Mouse (Mus musculus): Measurements from ENCODE around the gene Tldc2. TPM values are rescaled to one million over a fixed set of nuclear protein-coding genes. Genes with fewer than 3 reads are reported as not detected.
A peak's percentile ranks its signal among the peaks of the same experiment; 100 is the strongest.

Gene Tldc2
- polyA plus RNA-seq, 1 experiment from 2014 or later, result not detected

- Histone ChIP-seq H3K36me3 (ENCODE audit: control insufficient read depth, insufficient read depth, low read length) (peaks cover 29% of the 10 kb centered on the region), H3K4me3 (ENCODE audit: low read length) (no peak overlapping the region), H3K4me2 (ENCODE audit: low read length) (0 out of 2 replicates have a peak overlapping the region, but pooled peaks have one; percentile 4), H3K9ac (ENCODE audit: low read depth, low read length) (peak overlapping the region; percentile 19; the same call in 1 of the 2 replicates), H3K27me3 (replicated peaks; ENCODE audit: control insufficient read depth, insufficient read depth, low read length) (no peaks in the 10 kb centered on the region), H3K4me1 (ENCODE audit: control insufficient read depth, insufficient read depth, low read depth, low read length) (peaks cover 42% of the 10 kb centered on the region), H3K27ac (ENCODE audit: low read depth, low read length) (peak overlapping the region; percentile 90), H3K9me3 (ENCODE audit: control insufficient read depth, low read length) (no peaks in the 10 kb centered on the region)
- WGBS, result 63% methylated on average over 13 of the region's 13 CpGs
- peak; percentile 41 for ATAC-seq
Observed at GRCm38 (mm10) chr2:157048395-157049181, 38.3 kb upstream of the Tldc2 start.

- Histone ChIP-seq H3K4me1 (ENCODE audit: control insufficient read depth, insufficient read depth, low read depth, low read length) (peaks cover 48% of the 10 kb centered on the region), H3K27ac (ENCODE audit: low read depth, low read length) (peak overlapping the region; percentile 90), H3K4me2 (ENCODE audit: low read length) (peak overlapping the region; percentile 40), H3K9me3 (ENCODE audit: control insufficient read depth, low read length) (no peaks in the 10 kb centered on the region), H3K27me3 (replicated peaks; ENCODE audit: control insufficient read depth, insufficient read depth, low read length) (no peaks in the 10 kb centered on the region), H3K36me3 (ENCODE audit: control insufficient read depth, insufficient read depth, low read length) (peaks cover 27% of the 10 kb centered on the region), H3K9ac (ENCODE audit: low read depth, low read length) (peak overlapping the region; percentile 19), H3K4me3 (ENCODE audit: low read length) (peak overlapping the region; percentile 1; the same call in 1 of the 2 replicates)
- 13% methylated on average over 8 of the region's 8 CpGs for WGBS
- ATAC-seq, result peak; percentile 89
Observed at GRCm38 (mm10) chr2:157049831-157050243, 37.0 kb upstream of the Tldc2 start.

GRCm38 (mm10) chr2:157052448-157052847, 34.4 kb upstream of the Tldc2 start:
- Histone ChIP-seq H3K27ac (ENCODE audit: low read depth, low read length) (0 out of 2 replicates have a peak overlapping the region, but pooled peaks have one; percentile 0), H3K36me3 (ENCODE audit: control insufficient read depth, insufficient read depth, low read length) (peaks cover 14% of the 10 kb centered on the region), H3K4me1 (ENCODE audit: control insufficient read depth, insufficient read depth, low read depth, low read length) (peaks cover 54% of the 10 kb centered on the region), H3K27me3 (replicated peaks; ENCODE audit: control insufficient read depth, insufficient read depth, low read length) (no peaks in the 10 kb centered on the region), H3K9ac (ENCODE audit: low read depth, low read length) (no peak overlapping the region), H3K4me2 (ENCODE audit: low read length) (no peak overlapping the region), H3K4me3 (ENCODE audit: low read length) (no peak overlapping the region), H3K9me3 (ENCODE audit: control insufficient read depth, low read length) (no peaks in the 10 kb centered on the region)
- ATAC-seq, result no peak
- WGBS, result 65% methylated on average over 8 of the region's 8 CpGs

GRCm38 (mm10) chr2:157053124-157053523, 33.7 kb upstream of the Tldc2 start:
- peaks cover 57% of the 10 kb centered on the region for H3K4me1 ChIP-seq (ENCODE audit: control insufficient read depth, insufficient read depth, low read depth, low read length)
- H3K36me3 ChIP-seq (ENCODE audit: control insufficient read depth, insufficient read depth, low read length), result peaks cover 14% of the 10 kb centered on the region
- H3K27ac ChIP-seq (ENCODE audit: low read depth, low read length), result no peak overlapping the region
- H3K4me3 ChIP-seq (ENCODE audit: low read length), result no peak overlapping the region
- 95% methylated on average over 5 of the region's 5 CpGs for WGBS
- H3K4me2 ChIP-seq (ENCODE audit: low read length), result no peak overlapping the region
- no peaks in the 10 kb centered on the region for H3K27me3 ChIP-seq (replicated peaks; ENCODE audit: control insufficient read depth, insufficient read depth, low read length)
- H3K9ac ChIP-seq (ENCODE audit: low read depth, low read length), result no peak overlapping the region
- H3K9me3 ChIP-seq (ENCODE audit: control insufficient read depth, low read length), result no peaks in the 10 kb centered on the region
- no peak for ATAC-seq

DNA sequence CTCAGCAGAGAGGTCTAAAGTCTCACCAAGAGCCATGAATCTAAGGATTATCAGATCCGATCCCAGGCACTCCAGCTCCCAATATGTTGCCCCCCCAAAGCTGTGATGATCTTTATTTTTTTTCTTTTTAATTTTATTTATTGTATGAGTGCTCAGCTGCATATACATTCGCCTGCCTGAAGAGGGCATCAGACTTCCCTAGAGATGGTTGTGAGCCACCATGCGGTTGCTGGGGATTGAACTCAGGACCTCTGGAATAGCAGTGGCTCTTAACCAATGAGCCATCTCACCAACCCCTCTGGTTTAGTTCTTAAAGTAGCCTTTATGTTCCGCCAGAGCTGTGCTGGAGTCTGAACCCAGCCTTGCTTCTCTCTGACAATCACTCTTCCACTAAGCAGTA, 33.1 kb upstream of the Tldc2 start:
- 71% methylated on average over 4 of the region's 4 CpGs for WGBS
- peaks cover 57% of the 10 kb centered on the region for H3K4me1 ChIP-seq (ENCODE audit: control insufficient read depth, insufficient read depth, low read depth, low read length)
- no peak overlapping the region for H3K4me3 ChIP-seq (ENCODE audit: low read length)
- H3K4me2 ChIP-seq (ENCODE audit: low read length), result no peak overlapping the region
- no peak for ATAC-seq
- H3K9ac ChIP-seq (ENCODE audit: low read depth, low read length), result no peak overlapping the region
- peaks cover 14% of the 10 kb centered on the region for H3K36me3 ChIP-seq (ENCODE audit: control insufficient read depth, insufficient read depth, low read length)
- no peaks in the 10 kb centered on the region for H3K27me3 ChIP-seq (replicated peaks; ENCODE audit: control insufficient read depth, insufficient read depth, low read length)
- H3K9me3 ChIP-seq (ENCODE audit: control insufficient read depth, low read length), result no peaks in the 10 kb centered on the region
- no peak overlapping the region for H3K27ac ChIP-seq (ENCODE audit: low read depth, low read length)

- Histone ChIP-seq H3K9ac (ENCODE audit: low read depth, low read length) (no peak overlapping the region), H3K36me3 (ENCODE audit: control insufficient read depth, insufficient read depth, low read length) (peaks cover 14% of the 10 kb centered on the region), H3K4me2 (ENCODE audit: low read length) (no peak overlapping the region), H3K4me1 (ENCODE audit: control insufficient read depth, insufficient read depth, low read depth, low read length) (peaks cover 57% of the 10 kb centered on the region), H3K27me3 (replicated peaks; ENCODE audit: control insufficient read depth, insufficient read depth, low read length) (no peaks in the 10 kb centered on the region), H3K9me3 (ENCODE audit: control insufficient read depth, low read length) (no peaks in the 10 kb centered on the region), H3K27ac (ENCODE audit: low read depth, low read length) (peak overlapping the region; percentile 70), H3K4me3 (ENCODE audit: low read length) (no peak overlapping the region)
- no peak for ATAC-seq
- WGBS, result 86% methylated on average over 8 of the region's 8 CpGs
Observed at GRCm38 (mm10) chr2:157054297-157054696, 32.6 kb upstream of the Tldc2 start.

DNA sequence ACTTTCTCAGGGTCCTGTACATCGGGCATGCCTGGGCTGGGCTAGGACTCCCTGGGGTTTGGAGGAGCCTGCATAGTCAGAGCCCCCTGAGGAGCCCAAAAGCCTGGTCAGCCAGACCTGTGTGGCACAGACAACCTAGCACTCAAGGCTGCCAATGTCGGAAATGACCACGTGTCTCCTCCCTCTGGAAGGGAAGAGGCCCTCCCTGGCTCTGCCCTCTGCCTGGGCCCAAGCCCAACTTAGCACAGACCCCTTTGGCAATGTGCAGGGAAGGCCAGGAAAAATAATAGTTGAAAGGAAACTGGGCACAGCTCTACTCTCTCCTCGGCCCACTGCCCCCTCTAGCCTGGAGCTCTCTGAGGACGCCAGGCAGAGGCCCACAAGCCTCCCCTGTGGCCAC, 32.0 kb upstream of the Tldc2 start:
- peak; percentile 77 for ATAC-seq
- no peak overlapping the region for H3K9ac ChIP-seq (ENCODE audit: low read depth, low read length)
- H3K9me3 ChIP-seq (ENCODE audit: control insufficient read depth, low read length), result no peaks in the 10 kb centered on the region
- peaks cover 54% of the 10 kb centered on the region for H3K4me1 ChIP-seq (ENCODE audit: control insufficient read depth, insufficient read depth, low read depth, low read length)
- H3K4me2 ChIP-seq (ENCODE audit: low read length), result no peak overlapping the region
- H3K4me3 ChIP-seq (ENCODE audit: low read length), result no peak overlapping the region
- peak overlapping the region; percentile 70 for H3K27ac ChIP-seq (ENCODE audit: low read depth, low read length)
- H3K27me3 ChIP-seq (replicated peaks; ENCODE audit: control insufficient read depth, insufficient read depth, low read length), result no peaks in the 10 kb centered on the region
- H3K36me3 ChIP-seq (ENCODE audit: control insufficient read depth, insufficient read depth, low read length), result peaks cover 17% of the 10 kb centered on the region
- 59% methylated on average over 5 of the region's 5 CpGs for WGBS

DNA sequence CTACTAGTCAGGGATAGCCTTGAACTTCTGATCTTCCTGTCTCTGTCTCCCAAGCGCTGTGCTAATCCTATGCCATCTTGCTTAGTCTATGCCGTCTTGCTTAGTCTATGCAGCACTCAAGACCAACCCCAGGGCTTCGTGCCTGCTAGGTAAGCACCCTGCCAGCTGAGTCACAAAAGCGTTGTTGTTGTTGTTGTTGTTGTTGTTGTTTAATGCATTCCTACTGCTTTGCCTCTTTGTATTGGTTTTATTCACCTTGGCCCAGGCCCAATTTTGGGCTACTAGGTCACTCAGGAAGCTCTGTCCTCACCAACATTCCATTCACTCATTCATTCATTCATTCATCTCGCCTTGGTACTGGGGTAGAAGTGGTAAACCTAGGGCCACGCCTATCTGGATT, 31.1 kb upstream of the Tldc2 start:
- H3K4me1 ChIP-seq (ENCODE audit: control insufficient read depth, insufficient read depth, low read depth, low read length), result peaks cover 45% of the 10 kb centered on the region
- H3K9me3 ChIP-seq (ENCODE audit: control insufficient read depth, low read length), result no peaks in the 10 kb centered on the region
- no peak for ATAC-seq
- peaks cover 19% of the 10 kb centered on the region for H3K36me3 ChIP-seq (ENCODE audit: control insufficient read depth, insufficient read depth, low read length)
- H3K4me3 ChIP-seq (ENCODE audit: low read length), result no peak overlapping the region
- no peaks in the 10 kb centered on the region for H3K27me3 ChIP-seq (replicated peaks; ENCODE audit: control insufficient read depth, insufficient read depth, low read length)
- 88% methylated on average over 6 of the region's 6 CpGs for WGBS
- no peak overlapping the region for H3K9ac ChIP-seq (ENCODE audit: low read depth, low read length)
- peak overlapping the region; percentile 0; the same call in 1 of the 2 replicates for H3K27ac ChIP-seq (ENCODE audit: low read depth, low read length)
- H3K4me2 ChIP-seq (ENCODE audit: low read length), result no peak overlapping the region

DNA sequence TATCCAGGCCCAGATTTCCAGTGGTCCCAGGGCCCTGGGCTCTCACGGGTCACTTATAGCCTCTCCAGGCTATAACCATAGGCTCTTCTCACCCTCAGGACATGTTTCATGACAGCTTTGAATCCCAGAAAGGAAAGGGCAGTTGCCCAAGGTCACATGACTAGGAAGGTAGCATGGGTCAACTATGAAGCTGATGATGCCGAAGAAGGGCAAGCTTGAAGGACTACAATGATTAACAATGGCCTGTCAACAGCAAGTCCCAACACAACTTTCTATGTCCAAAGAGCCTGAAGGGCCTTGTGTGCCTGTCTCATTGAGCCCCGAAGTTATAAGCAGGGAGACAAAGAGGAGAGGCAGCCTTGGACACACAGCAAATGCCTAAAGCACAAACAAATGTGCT, 29.7 kb upstream of the Tldc2 start:
- peaks cover 18% of the 10 kb centered on the region for H3K36me3 ChIP-seq (ENCODE audit: control insufficient read depth, insufficient read depth, low read length)
- WGBS, result 91% methylated on average over 3 of the region's 3 CpGs
- H3K4me2 ChIP-seq (ENCODE audit: low read length), result no peak overlapping the region
- no peaks in the 10 kb centered on the region for H3K9me3 ChIP-seq (ENCODE audit: control insufficient read depth, low read length)
- H3K4me3 ChIP-seq (ENCODE audit: low read length), result no peak overlapping the region
- H3K27ac ChIP-seq (ENCODE audit: low read depth, low read length), result no peak overlapping the region
- H3K4me1 ChIP-seq (ENCODE audit: control insufficient read depth, insufficient read depth, low read depth, low read length), result peaks cover 37% of the 10 kb centered on the region
- H3K9ac ChIP-seq (ENCODE audit: low read depth, low read length), result no peak overlapping the region
- H3K27me3 ChIP-seq (replicated peaks; ENCODE audit: control insufficient read depth, insufficient read depth, low read length), result no peaks in the 10 kb centered on the region
- no peak for ATAC-seq
